Mouse (Mus musculus) E14TG2a.4 (cell line): Measurements from ENCODE around the gene Msrb3.

Experiments
- H3K27me3 ChIP-seq: 2 replicates; pipeline ENCODE4 v1.6.1; 2014; ENCODE audit warnings: low read length, control low read depth; ENCODE audit not compliant: insufficient read depth
- H3K36me3 ChIP-seq: 2 replicates; pipeline ENCODE4 v1.6.1; 2014; ENCODE audit warnings: low read length, control low read depth; ENCODE audit not compliant: insufficient read depth
- H3K4me1 ChIP-seq: replicated peaks from 2 replicates; pipeline ENCODE4 v1.6.1; 2014; ENCODE audit warnings: low read depth, low read length, control low read depth
- H3K4me3 ChIP-seq: replicated peaks from 2 replicates; pipeline ENCODE4 v1.5.1; 2014; ENCODE audit warnings: mild to moderate bottlenecking, low read length
- H3K9me3 ChIP-seq: 2 replicates; pipeline ENCODE4 v1.6.1; 2014; ENCODE audit warnings: low read length, control low read depth
- CTCF ChIP-seq: conservative IDR thresholded peaks from 2 replicates; pipeline ENCODE4 v1.5.1; 2014; ENCODE audit warnings: low read length
- NANOG ChIP-seq: IDR thresholded peaks from 2 replicates; pipeline ENCODE4 v1.6.1; 2014; ENCODE audit warnings: borderline replicate concordance, low read length, mixed read lengths
- POU5F1 ChIP-seq: IDR thresholded peaks from 2 replicates; pipeline ENCODE4 v1.6.1; 2014; ENCODE audit warnings: low read length, borderline replicate concordance

The Msrb3 gene

GRCm38 (mm10) chr10:120890592-120890991, 8.3 kb downstream of the Msrb3 start:
- H3K36me3 ChIP-seq = no peaks in the 10 kb centered on the region
- peaks cover 18% of the 10 kb centered on the region for H3K27me3 ChIP-seq
- peaks cover 28% of the 10 kb centered on the region for H3K9me3 ChIP-seq
- peaks cover 14% of the 10 kb centered on the region for H3K4me1 ChIP-seq
- H3K4me3 ChIP-seq = no peak overlapping the region
- TF ChIP-seq POU5F1 = peak; percentile 91; the same call in 1 of the 2 replicates
- TF ChIP-seq NANOG = no peak
- TF ChIP-seq CTCF = no peak

GRCm38 (mm10) chr10:120888531-120888930, 10.4 kb downstream of the Msrb3 start:
- Histone ChIP-seq H3K4me1 (peaks cover 7% of the 10 kb centered on the region), H3K9me3 (peaks cover 40% of the 10 kb centered on the region), H3K36me3 (no peaks in the 10 kb centered on the region), H3K27me3 (peaks cover 11% of the 10 kb centered on the region; the same call in 1 of the 2 replicates), H3K4me3 (no peak overlapping the region)
- TF ChIP-seq POU5F1 (no peak), NANOG (no peak)

- TF ChIP-seq CTCF (no peak), NANOG (no peak), POU5F1 (no peak)
- Histone ChIP-seq H3K27me3 (peaks cover 9% of the 10 kb centered on the region; the same call in 1 of the 2 replicates), H3K4me3 (no peak overlapping the region), H3K36me3 (no peaks in the 10 kb centered on the region), H3K4me1 (0 out of 2 replicates have a peak, but pooled peaks cover 3% of the 10 kb centered on the region), H3K9me3 (peaks cover 23% of the 10 kb centered on the region)
These were observed 14.7 kb downstream of the Msrb3 start for GRCm38 (mm10) chr10:120884220-120884619.

- Histone ChIP-seq H3K9me3 (peaks cover 21% of the 10 kb centered on the region), H3K4me1 (0 out of 2 replicates have a peak, but pooled peaks cover 3% of the 10 kb centered on the region), H3K4me3 (no peak overlapping the region), H3K36me3 (no peaks in the 10 kb centered on the region), H3K27me3 (peaks cover 11% of the 10 kb centered on the region; the same call in 1 of the 2 replicates)
- TF ChIP-seq POU5F1 = no peak
- no peak for TF ChIP-seq CTCF
- no peak for TF ChIP-seq NANOG
These were observed 15.2 kb downstream of the Msrb3 start for GRCm38 (mm10) chr10:120883732-120884131.

- TF ChIP-seq CTCF (no peak), POU5F1 (no peak), NANOG (no peak)
These were observed 15.9 kb downstream of the Msrb3 start for GRCm38 (mm10) chr10:120883069-120883415.

GRCm38 (mm10) chr10:120882347-120883068, 16.4 kb downstream of the Msrb3 start:
- TF ChIP-seq POU5F1 = no peak
- 0 out of 2 replicates have a peak, but pooled peaks cover 3% of the 10 kb centered on the region for H3K4me1 ChIP-seq
- peaks cover 12% of the 10 kb centered on the region for H3K9me3 ChIP-seq
- no peak overlapping the region for H3K4me3 ChIP-seq
- H3K27me3 ChIP-seq = peaks cover 16% of the 10 kb centered on the region
- H3K36me3 ChIP-seq = no peaks in the 10 kb centered on the region

More at GRCm38 (mm10) chr10:120883069-120883415, 15.9 kb downstream of the Msrb3 start:
- H3K36me3 ChIP-seq = no peaks in the 10 kb centered on the region
- H3K27me3 ChIP-seq = peaks cover 14% of the 10 kb centered on the region
- no peak overlapping the region for H3K4me3 ChIP-seq
- 0 out of 2 replicates have a peak, but pooled peaks cover 3% of the 10 kb centered on the region for H3K4me1 ChIP-seq
- peaks cover 14% of the 10 kb centered on the region for H3K9me3 ChIP-seq

GRCm38 (mm10) chr10:120876549-120877270, 22.2 kb downstream of the Msrb3 start:
- Histone ChIP-seq H3K4me3 (no peak overlapping the region), H3K27me3 (peaks cover 29% of the 10 kb centered on the region), H3K9me3 (no peaks in the 10 kb centered on the region), H3K4me1 (peaks cover 15% of the 10 kb centered on the region; the same call in 1 of the 2 replicates), H3K36me3 (no peaks in the 10 kb centered on the region)
- TF ChIP-seq NANOG (no peak), POU5F1 (no peak)

GRCm38 (mm10) chr10:120875672-120876463, 23.0 kb downstream of the Msrb3 start:
- no peaks in the 10 kb centered on the region for H3K9me3 ChIP-seq
- TF ChIP-seq NANOG (no peak), POU5F1 (no peak), CTCF (peak; percentile 86)
- H3K27me3 ChIP-seq = peaks cover 35% of the 10 kb centered on the region
- H3K4me3 ChIP-seq = no peak overlapping the region
- no peaks in the 10 kb centered on the region for H3K36me3 ChIP-seq
- H3K4me1 ChIP-seq = peaks cover 18% of the 10 kb centered on the region
